Mouse (Mus musculus) ES-Bruce4 (cell line): ENCODE results near the gene Mmp17.

ENCODE experiments used
- CTCF ChIP-seq: IDR thresholded peaks from one replicate; pipeline ENCODE4 v1.8.1; 2011; ENCODE audit warnings: low read depth, low read length
- POLR2A ChIP-seq: IDR thresholded peaks from one replicate; pipeline ENCODE4 v1.8.1; 2011; ENCODE audit warnings: low read length; ENCODE audit not compliant: insufficient read depth

DNA sequence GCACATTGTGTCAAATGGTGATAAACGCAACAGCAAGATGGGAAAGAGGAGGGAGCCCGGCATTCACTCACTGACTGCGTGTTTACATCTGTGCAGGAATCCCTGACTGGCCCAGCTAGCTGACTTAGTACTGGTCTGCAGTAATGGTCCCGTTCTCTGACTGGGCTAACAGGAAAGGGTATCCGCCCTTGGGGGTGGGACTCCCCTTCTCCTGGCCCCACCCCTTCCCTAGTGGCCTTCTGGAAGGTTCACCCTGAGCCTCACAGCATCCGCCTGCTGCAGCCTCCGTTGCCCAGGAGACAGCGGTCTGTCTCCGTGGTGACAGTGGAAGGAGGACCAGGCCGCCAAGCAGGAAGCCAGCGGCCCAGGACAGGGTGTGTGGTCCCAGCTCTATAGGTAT is 6.9 kb downstream of the Mmp17 start:
- TF ChIP-seq CTCF (no peak), POLR2A (no peak)
